Mouse (Mus musculus) embryonic fibroblast, embryonic 13.5 days (primary cell): Measurements from ENCODE around the gene Hist1h3a. TPM values are rescaled to one million over a fixed set of nuclear protein-coding genes. Genes with fewer than 3 reads are reported as not detected.
"Not testable (repeated sequence)": the region's sequence is repeated elsewhere in the genome, so short reads cannot be mapped to it uniquely, and the experiment has no call there.

Source experiments
- H3K27ac ChIP-seq: 2 replicates; pipeline ENCODE4 v1.5.1; 2012; ENCODE audit warnings: low read length, control low read depth, inconsistent platforms; ENCODE audit not compliant: insufficient read depth
- H3K4me1 ChIP-seq: 2 replicates; pipeline ENCODE4 v1.6.1; 2011; ENCODE audit warnings: low read length; ENCODE audit not compliant: control insufficient read depth, insufficient read depth
- H3K4me3 ChIP-seq: 2 replicates; pipeline ENCODE4 v1.5.1; 2011; ENCODE audit warnings: mild to moderate bottlenecking, control low read depth, low read length; ENCODE audit not compliant: insufficient read depth
- CTCF ChIP-seq: IDR thresholded peaks from 2 replicates; pipeline ENCODE4 v1.5.1; 2011; ENCODE audit warnings: mild to moderate bottlenecking, control low read depth, low read length, moderate library complexity, borderline replicate concordance; ENCODE audit not compliant: insufficient read depth
- POLR2A ChIP-seq: IDR thresholded peaks from 2 replicates; pipeline ENCODE4 v1.6.1; 2011; ENCODE audit warnings: low read depth, mild to moderate bottlenecking, control low read depth, low read length, moderate library complexity
- polyA plus RNA-seq: library from polyadenylated mRNA; stranded (reverse); fragments of >200 nt; gene quantifications from 2 replicates; pipeline ENCODE4 v1.2.4, GENCODE M21; 2011; ENCODE audit warnings: low read depth; ENCODE audit not compliant: missing spikeins, insufficient read length

The Hist1h3a gene
- polyA plus RNA-seq, 1 experiment: 5.5 TPM

GRCm38 (mm10) chr13:23730479-23730878 is 31.7 kb downstream of the Hist1h3a start:
- no peak for TF ChIP-seq CTCF
- TF ChIP-seq POLR2A: no peak
- Histone ChIP-seq H3K4me1 (no peaks in the 10 kb centered on the region; the same call in 1 of the 2 replicates), H3K27ac (no peak overlapping the region), H3K4me3 (no peak overlapping the region)

- Histone ChIP-seq H3K4me3 (no peak overlapping the region), H3K27ac (peak overlapping the region; percentile 30; the same call in 1 of the 2 replicates), H3K4me1 (no peaks in the 10 kb centered on the region)
- TF ChIP-seq POLR2A: no peak
Observed at GRCm38 (mm10) chr13:23729706-23730105, 32.5 kb downstream of the Hist1h3a start.

GRCm38 (mm10) chr13:23729192-23729525 is 33.0 kb downstream of the Hist1h3a start:
- Histone ChIP-seq H3K4me1 (no peaks in the 10 kb centered on the region), H3K4me3 (no peak overlapping the region), H3K27ac (no peak overlapping the region)
- TF ChIP-seq POLR2A: no peak
- TF ChIP-seq CTCF: no peak

GRCm38 (mm10) chr13:23728472-23729191 is 33.6 kb downstream of the Hist1h3a start:
- H3K27ac ChIP-seq: no peak overlapping the region
- TF ChIP-seq CTCF: no peak
- TF ChIP-seq POLR2A: no peak
- no peaks in the 10 kb centered on the region for H3K4me1 ChIP-seq
- H3K4me3 ChIP-seq: no peak overlapping the region

- Histone ChIP-seq H3K27ac (no peak overlapping the region), H3K4me1 (no peaks in the 10 kb centered on the region), H3K4me3 (no peak overlapping the region)
- no peak for TF ChIP-seq POLR2A
- TF ChIP-seq CTCF: no peak
Observed at GRCm38 (mm10) chr13:23725213-23725612, 37.0 kb downstream of the Hist1h3a start.

- no peak for TF ChIP-seq POLR2A
- no peak for TF ChIP-seq CTCF
- no peak overlapping the region for H3K27ac ChIP-seq
- no peak overlapping the region for H3K4me3 ChIP-seq
- H3K4me1 ChIP-seq: no peaks in the 10 kb centered on the region
Observed at GRCm38 (mm10) chr13:23724239-23724638, 37.9 kb downstream of the Hist1h3a start.

- not testable (repeated sequence) for H3K4me1 ChIP-seq, H3K27ac ChIP-seq, H3K4me3 ChIP-seq
Observed at GRCm38 (mm10) chr13:23717593-23718245, 44.5 kb downstream of the Hist1h3a start.

GRCm38 (mm10) chr13:23717176-23717575 is 45.0 kb downstream of the Hist1h3a start:
- no peaks in the 10 kb centered on the region for H3K4me1 ChIP-seq
- H3K4me3 ChIP-seq: no peak overlapping the region
- no peak for TF ChIP-seq CTCF
- TF ChIP-seq POLR2A: no peak
- no peak overlapping the region for H3K27ac ChIP-seq

GRCm38 (mm10) chr13:23716261-23717042 is 45.7 kb downstream of the Hist1h3a start:
- Histone ChIP-seq H3K27ac (no peak overlapping the region), H3K4me3 (no peak overlapping the region), H3K4me1 (no peaks in the 10 kb centered on the region)
- no peak for TF ChIP-seq POLR2A
- TF ChIP-seq CTCF: no peak

Other genes with a start within 250 kb of the Hist1h3a start
- gene Hist1h4h, start 231.3 kb downstream of the Hist1h3a start, polyA plus RNA-seq: 8.1 and 10.5 TPM in 2 replicates
- gene Hist1h2af, start 228.5 kb downstream of the Hist1h3a start, polyA plus RNA-seq: 12.7 and 20.4 TPM in 2 replicates
- gene Hist1h3g, start 227.0 kb downstream of the Hist1h3a start, polyA plus RNA-seq: 5.7 TPM in 1 of 2 replicates, not detected in the other
- gene Hist1h2bh, start 219.0 kb downstream of the Hist1h3a start, polyA plus RNA-seq: 1.8 and 4.0 TPM in 2 replicates
- gene Hist1h3f, start 218.3 kb downstream of the Hist1h3a start, polyA plus RNA-seq: 0.61 and 0.70 TPM in 2 replicates
- 9.6 and 18.1 TPM in 2 replicates for gene Hist1h4f, start 210.7 kb downstream of the Hist1h3a start, polyA plus RNA-seq
- gene Hist1h1d, start 209.1 kb downstream of the Hist1h3a start, polyA plus RNA-seq: 0.83 and 2.7 TPM in 2 replicates
- gene Hist1h3e, start 200.0 kb downstream of the Hist1h3a start, polyA plus RNA-seq: 2.4 and 3.4 TPM in 2 replicates
- 3.4 and 6.0 TPM in 2 replicates for gene Hist1h2ae, start 191.2 kb downstream of the Hist1h3a start, polyA plus RNA-seq
- gene Hist1h2bg, start 191.0 kb downstream of the Hist1h3a start, polyA plus RNA-seq: 12.6 and 22.6 TPM in 2 replicates
- 5.7 and 6.4 TPM in 2 replicates for gene Hist1h2bf, start 188.2 kb downstream of the Hist1h3a start, polyA plus RNA-seq
- 2.9 and 3.0 TPM in 2 replicates for gene Hist1h2ad, start 188.0 kb downstream of the Hist1h3a start, polyA plus RNA-seq
- gene Hist1h3d, start 186.6 kb downstream of the Hist1h3a start, polyA plus RNA-seq: 2.4 and 5.1 TPM in 2 replicates
- gene Hist1h4d, start 180.8 kb downstream of the Hist1h3a start, polyA plus RNA-seq: 3.7 and 6.8 TPM in 2 replicates
- 2.2 and 4.1 TPM in 2 replicates for gene Hist1h2be, start 141.3 kb downstream of the Hist1h3a start, polyA plus RNA-seq
- 3.8 and 8.8 TPM in 2 replicates for gene Hist1h1e, start 139.8 kb downstream of the Hist1h3a start, polyA plus RNA-seq
- gene Hist1h2ac, start 78.4 kb downstream of the Hist1h3a start, polyA plus RNA-seq: 0.79 and 0.82 TPM in 2 replicates
- gene Hist1h2bc, start 78.2 kb downstream of the Hist1h3a start, polyA plus RNA-seq: 55.6 and 62.4 TPM in 2 replicates
- not detected in 2 replicates for gene Hist1h1t, start 66.6 kb downstream of the Hist1h3a start, polyA plus RNA-seq
- 2.8 and 3.8 TPM in 2 replicates for gene Hist1h4c, start 63.9 kb downstream of the Hist1h3a start, polyA plus RNA-seq
- gene Hfe, start 51.5 kb downstream of the Hist1h3a start, polyA plus RNA-seq: 4.6 and 7.9 TPM in 2 replicates
- 69.4 and 72.0 TPM in 2 replicates for gene Hist1h1c, start 23.6 kb downstream of the Hist1h3a start, polyA plus RNA-seq
- 2.6 and 5.4 TPM in 2 replicates for gene Hist1h3c, start 16.8 kb downstream of the Hist1h3a start, polyA plus RNA-seq
- 4.2 and 5.7 TPM in 2 replicates for gene Hist1h2bb, start 15.7 kb downstream of the Hist1h3a start, polyA plus RNA-seq
- gene Hist1h2ab, start 11.3 kb downstream of the Hist1h3a start, polyA plus RNA-seq: 10.0 and 12.3 TPM in 2 replicates
- gene Hist1h3b, start 10.1 kb downstream of the Hist1h3a start, polyA plus RNA-seq: 5.6 and 6.3 TPM in 2 replicates
- 7.8 and 12.5 TPM in 2 replicates for gene Hist1h4b, start 5.4 kb downstream of the Hist1h3a start, polyA plus RNA-seq
- gene Hist1h4a, start 1.2 kb downstream of the Hist1h3a start, polyA plus RNA-seq: 1.3 and 5.4 TPM in 2 replicates
- 2.3 and 7.9 TPM in 2 replicates for gene Hist1h1a, start 1.3 kb upstream of the Hist1h3a start, polyA plus RNA-seq
- gene Trim38, start 7.5 kb upstream of the Hist1h3a start, polyA plus RNA-seq: not detected in 2 replicates
- gene Slc17a2, start 44.6 kb upstream of the Hist1h3a start, polyA plus RNA-seq: not detected in 2 replicates
- gene Slc17a3, start 77.0 kb upstream of the Hist1h3a start, polyA plus RNA-seq: not detected in 2 replicates
- gene Slc17a1, start 105.4 kb upstream of the Hist1h3a start, polyA plus RNA-seq: not detected in 2 replicates
- not detected in 2 replicates for gene Slc17a4, start 152.6 kb upstream of the Hist1h3a start, polyA plus RNA-seq
- gene Hist1h2ba, start 171.8 kb upstream of the Hist1h3a start, polyA plus RNA-seq: not detected in 2 replicates
- not detected in 2 replicates for gene Hist1h2aa, start 172.1 kb upstream of the Hist1h3a start, polyA plus RNA-seq
- not detected in 2 replicates for gene Scgn, start 228.8 kb upstream of the Hist1h3a start, polyA plus RNA-seq